Mouse (Mus musculus) urinary bladder, postnatal 25 days (tissue): ENCODE results near the gene Tdrd1.
"Not testable (repeated sequence)": the region's sequence is repeated elsewhere in the genome, so short reads cannot be mapped to it uniquely, and the experiment has no call there.

ENCODE experiments used
- DNase-seq: peaks from one replicate; pipeline ENCODE4 v3.0.0; 2022; ENCODE audit warnings: low spot score

Tdrd1 gene

DNA sequence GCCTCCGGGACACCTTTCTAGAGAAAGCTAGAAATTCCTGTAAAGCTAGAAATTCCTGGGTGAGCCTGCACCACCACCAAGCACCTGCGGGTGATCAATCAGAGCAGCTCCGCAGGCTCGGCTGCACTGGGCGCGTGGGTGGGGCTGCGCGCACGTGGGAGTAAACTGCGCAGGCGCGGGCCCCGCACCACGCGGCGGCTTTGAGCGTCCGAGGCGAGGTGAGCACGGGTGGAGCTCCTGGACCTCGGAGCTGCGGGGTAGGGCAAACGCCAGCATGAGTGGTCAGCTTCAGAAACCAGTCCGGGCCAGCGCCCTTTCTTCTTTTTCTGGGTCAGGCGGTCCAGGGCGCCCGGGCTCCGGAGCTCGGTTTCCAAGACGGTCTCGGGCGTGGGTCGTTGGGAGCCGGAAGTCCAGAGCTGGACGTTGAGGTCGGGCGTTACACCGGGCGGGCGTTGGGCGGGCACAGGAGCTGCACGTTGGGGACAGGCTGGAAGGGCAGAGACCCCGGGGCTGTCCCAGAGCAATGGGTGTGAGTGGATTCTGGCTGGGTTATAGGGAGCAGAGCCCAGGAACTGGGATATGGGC is at the start of gene Tdrd1:
Gene Tdrd1, plus strand, starts transcription at position 163 of the 585 bp plus-strand sequence.
- peak; percentile 16 for DNase-seq

DNA sequence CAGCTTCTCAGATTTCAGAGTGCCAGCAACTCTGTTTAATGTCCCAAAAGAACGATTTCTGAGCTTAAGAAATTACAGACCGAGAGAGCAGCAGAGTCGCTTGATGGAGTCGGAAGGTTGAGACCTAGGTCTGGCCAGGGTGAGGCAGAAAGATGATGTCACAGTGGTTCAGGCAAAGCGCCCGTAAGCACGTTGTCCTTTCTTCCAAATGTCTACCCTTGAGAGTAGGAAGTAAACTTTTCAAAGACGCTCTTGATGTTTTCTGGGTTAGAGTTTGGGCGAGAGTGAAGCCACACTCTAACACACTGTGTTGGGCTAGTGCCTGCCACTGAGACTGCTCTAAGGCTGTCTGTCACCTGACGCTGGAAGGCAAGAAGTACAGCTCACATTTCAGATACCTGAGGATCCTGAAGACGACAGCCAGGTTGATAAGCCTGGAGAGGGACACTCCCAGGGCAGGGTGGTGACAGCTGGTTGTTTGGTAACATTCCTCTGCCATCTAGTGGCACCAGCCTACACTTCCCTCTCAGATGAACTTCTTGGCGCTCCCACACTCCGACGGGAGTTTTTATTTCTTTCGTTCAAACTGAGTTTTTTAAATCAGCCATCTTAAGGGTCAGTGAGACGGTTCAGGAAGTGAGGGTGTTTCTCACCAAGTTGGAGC is 49.2 kb upstream of the Tdrd1 start:
- peak; percentile 31 for DNase-seq

DNA sequence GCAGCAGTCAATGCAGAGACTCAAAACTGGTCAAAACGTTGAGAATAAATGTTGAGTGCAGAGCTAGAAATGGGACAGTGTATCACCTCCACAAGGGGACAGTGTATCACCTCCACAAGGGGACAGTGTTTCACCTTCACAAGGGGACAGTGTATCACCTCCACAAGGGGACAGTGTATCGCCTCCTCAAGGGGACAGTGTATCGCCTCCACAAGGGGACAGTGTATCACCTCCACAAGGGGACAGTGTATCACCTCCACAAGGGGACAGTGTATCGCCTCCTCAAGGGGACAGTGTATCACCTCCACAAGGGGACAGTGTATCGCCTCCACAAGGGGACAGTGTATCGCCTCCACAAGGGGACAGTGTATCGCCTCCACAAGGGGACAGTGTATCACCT is 47.5 kb upstream of the Tdrd1 start:
- DNase-seq: not testable (repeated sequence)

DNA sequence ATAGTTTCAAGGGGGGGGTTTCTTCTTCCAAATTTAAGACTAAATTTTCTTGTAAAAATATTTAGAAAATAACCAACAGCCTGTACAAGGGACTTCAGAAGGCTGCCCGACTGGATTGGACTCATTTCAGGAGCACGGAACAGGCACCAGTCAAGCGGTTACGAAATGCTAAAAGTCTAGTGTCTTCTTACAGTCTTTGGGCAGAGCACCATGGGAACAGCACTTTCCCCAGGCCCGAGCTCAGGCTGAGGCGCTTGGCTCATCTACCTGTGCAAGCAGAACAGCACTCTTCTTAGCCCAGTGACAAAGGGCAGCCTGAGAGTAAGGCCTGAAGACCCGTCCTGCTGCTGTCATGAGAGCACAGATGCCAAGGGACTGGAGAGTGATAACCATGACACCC is 38.1 kb upstream of the Tdrd1 start:
- DNase-seq: no peak

DNA sequence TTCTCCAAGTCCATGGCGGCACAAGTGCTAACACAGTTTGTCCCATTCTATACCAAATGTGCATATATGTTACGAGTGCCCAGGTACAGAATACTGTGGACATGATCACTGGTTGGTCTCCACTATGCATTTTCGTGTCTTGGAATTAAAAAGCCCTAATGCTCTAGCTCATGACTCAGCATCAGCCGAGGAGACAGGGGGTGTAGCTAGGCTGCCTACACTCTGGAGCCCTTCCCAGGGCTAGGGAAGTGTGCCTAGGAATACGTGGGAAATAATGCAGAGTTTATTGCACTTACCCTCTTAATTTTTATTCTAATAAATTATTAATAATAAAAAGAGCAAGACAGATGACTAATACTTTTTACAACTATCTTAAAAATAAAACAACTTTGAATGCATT is 37.1 kb upstream of the Tdrd1 start:
- no peak for DNase-seq

DNA sequence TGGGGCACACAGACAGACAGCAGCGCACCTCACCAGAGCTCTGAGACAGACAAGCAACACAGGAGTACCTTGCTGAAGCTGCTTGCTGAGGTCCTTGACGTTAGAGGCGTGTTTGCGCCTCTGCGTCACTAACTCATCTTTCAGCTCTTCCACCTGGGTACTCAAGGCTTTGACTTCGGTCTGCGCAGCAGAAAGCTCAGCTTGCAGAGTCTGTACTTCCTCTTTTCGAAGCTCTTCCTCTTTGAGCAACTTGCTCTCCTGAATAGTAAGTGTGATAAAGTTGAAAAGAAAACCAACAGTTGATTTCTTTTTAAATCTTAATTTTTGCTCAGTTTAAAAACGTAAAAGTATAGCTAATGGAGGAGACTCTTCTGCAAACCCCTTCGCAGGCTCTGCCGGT is 28.6 kb upstream of the Tdrd1 start:
- no peak for DNase-seq

DNA sequence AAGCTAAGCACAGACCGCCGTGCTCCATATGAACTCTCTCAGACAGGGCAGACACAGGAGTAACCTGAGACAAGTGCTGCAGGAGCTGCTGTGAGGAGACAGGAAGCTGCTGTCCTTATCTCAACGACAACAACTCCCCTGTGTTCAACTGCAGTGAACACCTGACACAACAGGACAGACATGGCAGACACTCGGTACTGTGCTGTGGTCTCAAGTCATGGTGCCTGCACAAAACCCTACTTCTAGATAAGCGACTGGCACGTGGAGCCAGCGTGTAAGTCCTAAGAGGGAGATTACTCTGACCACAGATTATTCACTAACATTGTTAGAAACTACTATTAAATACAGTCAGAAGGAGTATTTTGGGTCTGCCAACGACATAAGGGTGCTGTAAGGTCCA is 25.8 kb upstream of the Tdrd1 start:
- DNase-seq: no peak

DNA sequence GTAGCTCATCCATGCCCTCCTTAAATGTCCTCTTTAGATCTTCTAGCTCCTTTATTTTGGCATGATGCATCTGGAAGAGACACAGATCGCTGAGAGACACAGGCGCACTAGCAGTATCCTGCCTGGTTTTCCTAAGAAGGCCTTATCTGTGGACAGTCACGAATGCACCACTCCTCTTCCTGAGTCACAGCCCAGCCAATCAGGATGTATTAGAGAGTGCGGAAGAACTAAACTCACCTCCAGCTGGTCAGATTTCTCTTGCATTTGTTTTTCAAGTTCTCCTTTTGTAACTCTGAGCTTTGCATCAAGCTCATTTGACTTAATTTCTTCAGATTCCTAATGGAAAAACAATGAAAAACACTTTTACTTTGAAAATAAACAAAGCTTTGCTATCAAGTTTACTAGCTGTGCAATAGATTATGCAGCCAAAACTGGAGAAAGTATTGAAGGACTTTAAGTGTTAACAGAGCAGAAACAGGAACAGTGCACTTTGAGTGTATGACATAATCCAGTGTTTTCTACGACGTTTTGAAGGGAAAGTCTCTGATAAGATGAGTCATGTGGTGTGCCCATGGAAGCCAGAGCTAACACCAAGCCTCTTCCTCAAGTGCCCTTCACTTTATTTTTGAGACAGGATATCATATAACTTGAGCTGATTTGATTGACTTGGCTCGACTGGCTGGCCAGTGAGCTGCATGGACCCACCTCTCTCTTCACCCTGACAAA is 24.9 kb upstream of the Tdrd1 start:
- DNase-seq: no peak

DNA sequence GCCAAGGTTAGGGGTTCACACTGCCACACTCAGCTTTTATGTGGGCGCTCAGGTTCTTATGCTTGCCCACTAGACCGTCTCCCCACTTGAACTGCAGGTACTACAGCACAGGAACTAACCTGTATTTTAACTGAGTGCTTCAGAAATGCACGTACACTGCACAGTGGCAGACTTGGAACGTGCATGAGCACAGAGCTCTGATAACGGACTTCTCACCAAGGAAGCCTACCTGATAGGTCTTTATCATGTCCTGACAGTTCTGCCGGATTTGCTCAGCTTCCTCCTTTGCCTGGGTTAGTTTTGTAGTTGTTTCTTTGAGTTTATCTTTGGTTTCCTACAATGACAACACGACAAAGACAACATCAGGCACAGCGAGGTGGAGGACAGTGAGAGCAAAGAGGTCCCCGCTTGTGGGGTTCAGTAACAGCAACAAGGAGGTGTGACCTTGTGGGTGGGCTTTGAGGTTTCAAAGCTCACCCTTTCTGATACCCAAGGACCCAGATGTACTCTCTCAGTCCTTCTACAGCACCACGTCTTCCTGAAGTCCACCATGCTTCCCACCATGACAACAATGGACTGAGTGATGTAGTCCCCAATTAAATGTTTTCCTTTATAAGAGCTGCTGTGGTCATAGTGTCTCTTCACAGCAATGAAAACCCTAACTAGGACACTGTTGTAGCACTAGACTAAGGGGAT is 24.2 kb upstream of the Tdrd1 start:
- DNase-seq: no peak

DNA sequence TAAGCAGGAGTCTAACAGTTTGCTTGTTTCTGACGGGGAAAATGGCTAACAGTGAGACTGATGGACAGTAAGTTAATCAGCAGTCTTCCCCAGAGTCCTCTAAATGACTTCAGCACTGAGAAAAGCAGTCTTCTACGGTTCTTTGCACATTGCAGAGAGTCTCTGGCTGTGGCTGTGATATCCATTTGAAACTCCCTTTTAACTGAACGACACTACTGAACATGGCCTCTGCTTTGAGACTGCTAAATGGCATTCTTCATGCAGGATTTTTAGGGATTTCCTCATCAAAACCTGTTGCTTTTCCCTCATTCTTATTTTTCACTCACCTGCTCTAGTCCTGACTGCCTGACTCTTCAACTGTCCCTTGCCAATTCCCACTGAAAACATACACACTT is 23.7 kb upstream of the Tdrd1 start:
- no peak for DNase-seq

DNA sequence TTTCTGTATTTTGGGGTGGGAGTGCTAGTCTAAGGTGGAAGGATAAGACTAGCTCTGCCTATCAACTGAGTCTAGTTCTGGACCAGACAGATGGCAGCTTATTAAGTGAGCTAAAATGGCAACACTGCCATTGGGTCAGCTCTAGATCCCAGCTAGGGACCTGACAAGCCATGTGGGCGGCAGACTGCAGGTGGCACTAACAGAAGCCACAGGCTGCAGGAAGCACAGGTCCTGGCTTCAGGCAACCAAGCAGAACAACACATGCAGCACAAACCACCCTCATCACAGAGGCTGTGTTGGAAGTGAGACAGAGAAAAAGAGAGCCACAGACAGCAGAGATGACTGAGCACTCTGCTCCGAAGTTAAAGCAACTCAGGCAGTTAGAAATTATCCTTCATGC is 20.6 kb upstream of the Tdrd1 start:
- DNase-seq: no peak

DNA sequence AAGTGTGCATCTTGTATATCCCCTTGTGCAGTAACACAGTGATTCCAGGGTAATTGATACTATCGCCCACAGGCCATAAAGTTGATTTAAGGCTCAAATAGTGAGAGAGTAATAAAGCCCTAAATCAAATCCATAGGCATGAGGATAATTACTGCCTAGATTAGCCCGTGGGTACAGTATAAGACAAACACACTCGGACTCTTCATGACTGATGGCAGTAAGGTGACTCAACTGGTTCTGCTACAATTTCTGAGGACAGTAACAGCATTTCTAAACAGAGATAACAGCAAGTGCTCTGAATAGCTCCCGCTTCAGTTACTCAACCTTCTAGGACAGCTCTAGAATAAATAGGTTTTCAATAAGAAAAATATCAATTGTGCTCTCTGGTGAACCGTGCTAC is 18.9 kb upstream of the Tdrd1 start:
- DNase-seq: no peak

DNA sequence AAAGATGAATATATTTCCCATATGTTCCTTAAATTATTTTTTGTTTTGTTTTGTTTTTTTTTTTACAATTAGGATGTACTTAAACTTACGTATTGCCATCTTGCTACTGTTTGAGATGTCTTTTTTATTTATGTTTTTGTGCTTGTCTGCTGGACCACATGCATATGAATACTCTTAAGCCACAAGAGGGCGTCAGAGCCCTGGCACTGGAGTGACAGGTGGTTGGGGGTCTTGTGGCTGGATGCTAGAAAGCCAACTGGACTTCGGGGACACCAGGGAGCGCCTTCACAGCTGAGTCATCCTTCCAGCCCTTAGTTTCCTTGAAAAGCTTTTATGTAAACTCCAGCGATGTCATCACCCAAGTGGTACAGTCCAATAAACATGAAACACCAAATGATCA is 17.2 kb upstream of the Tdrd1 start:
- no peak for DNase-seq

DNA sequence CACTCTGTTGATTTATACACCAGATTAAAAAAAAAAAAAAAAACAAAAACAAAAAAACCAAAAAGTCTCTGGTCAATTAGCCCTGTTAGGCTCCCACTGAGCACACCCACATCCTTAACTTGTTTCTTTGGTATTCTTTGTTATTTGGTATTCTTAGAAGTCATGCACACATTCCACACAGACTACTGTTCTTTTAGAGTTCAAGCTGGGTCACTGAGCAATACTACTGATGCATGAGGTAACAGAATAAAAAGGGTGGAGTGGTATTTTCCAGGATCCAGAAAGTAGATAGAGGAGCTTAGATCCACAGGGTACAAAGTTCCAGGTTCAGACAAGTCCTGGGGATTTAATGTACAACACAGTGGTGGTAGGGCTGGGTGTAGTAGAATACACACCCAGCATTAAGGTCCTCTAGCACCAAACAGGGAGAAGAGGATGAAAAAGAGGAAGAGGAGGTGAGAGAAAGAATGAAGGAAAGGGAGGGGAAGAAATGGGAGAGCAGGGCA is 15.3 kb upstream of the Tdrd1 start:
- no peak for DNase-seq

DNA sequence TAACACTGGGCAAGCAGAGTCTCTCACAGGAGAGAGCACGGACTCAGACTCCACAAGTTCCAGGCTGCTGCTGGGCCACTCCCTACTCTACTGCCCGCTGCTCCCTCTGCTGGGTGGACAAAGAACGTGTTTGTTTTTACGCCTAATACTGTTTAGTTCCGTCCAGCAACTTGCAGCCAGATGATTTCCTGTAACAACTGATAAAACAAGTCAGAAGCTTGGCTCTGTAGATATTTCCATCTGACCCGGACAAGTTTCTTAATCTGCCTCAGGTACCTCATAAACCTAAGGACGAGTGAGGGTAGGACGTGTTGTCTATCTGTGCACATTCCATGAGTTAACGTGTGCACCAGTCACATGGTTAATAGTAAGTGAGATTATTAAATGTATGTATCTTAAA is 14.4 kb upstream of the Tdrd1 start:
- DNase-seq: peak; percentile 66

DNA sequence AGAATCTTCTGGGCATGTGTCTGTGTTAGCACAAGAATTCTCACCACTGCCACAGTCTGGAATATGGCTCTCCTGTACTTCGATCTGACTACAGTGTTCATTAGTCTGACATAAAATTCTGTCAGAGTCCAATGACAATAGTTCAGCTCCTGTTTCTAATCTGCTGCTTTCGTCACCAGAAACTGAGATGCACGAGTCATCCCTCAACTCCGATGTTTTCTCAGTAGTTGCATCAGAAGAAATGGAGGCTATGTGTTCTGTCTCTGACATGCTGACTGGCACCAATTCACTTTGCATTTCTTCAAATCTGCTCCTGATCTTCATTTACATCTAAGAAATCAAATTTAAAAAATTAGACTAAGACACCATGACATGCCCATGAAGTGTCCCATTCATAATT is 12.6 kb upstream of the Tdrd1 start:
- no peak for DNase-seq

DNA sequence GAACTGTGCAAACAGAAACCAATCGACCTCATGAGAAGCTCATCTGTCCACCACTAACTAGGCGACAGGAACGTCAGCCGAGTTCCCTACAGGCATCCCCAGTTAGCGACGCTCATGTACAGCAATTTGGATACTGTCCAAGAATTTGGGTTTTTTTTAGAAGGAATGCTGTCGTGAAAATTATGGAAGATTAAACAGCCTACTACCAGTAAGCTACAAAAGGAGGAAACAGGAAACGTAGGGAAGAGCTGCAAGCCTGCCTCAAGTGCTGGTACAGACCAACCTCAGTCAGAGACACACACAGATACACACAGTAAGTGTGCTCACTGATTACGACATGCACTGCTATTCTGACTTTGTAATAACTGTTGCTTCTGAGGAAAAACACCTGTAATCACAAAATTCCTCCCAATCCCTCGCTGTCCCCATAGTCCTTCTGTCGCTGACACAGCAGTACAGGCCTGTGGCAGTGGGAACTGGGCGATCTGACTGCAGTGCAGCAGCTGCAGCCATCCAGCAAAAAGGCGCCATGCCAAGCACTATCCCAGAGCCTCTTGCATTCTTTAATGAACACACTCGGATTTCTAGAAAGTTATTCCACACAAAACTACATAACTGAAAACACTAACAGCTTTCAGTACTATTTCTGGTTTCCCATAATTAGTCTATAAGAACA is 8.0 kb upstream of the Tdrd1 start:
- no peak for DNase-seq

DNA sequence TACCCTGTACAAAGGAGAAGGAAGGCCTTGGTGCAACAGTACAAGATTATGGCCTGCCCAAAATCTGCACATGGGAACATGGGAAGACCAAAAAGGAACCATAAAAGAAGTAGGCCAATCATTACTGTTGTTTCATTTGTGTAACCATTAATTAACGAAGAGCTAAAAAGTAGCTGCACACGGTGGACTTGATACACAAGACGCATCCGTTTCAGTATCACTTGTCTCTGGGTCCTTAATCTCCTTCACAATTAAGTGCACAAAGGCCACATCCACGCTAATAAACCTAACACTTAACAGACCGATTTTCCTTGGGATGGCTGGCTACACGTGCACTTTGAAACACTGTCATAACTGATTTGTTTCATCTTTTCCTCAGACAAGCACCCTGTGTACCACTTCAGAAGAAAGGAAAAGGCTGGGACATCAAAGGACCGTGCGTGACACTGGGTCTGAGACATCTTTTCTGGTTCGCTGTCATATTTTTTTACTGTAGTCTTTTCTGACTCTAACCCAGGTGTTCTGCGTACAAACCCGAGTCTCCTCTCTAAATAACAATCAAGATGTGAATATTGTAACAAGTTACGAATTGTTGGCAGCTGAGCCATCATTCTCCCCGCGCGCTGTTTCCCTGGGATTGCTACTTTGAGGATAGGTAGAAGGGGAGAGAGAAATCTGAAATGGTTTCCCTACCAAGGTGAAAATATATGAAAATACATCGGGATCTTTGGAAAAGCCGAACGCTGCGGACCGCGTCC is 4.8 kb upstream of the Tdrd1 start:
- no peak for DNase-seq

DNA sequence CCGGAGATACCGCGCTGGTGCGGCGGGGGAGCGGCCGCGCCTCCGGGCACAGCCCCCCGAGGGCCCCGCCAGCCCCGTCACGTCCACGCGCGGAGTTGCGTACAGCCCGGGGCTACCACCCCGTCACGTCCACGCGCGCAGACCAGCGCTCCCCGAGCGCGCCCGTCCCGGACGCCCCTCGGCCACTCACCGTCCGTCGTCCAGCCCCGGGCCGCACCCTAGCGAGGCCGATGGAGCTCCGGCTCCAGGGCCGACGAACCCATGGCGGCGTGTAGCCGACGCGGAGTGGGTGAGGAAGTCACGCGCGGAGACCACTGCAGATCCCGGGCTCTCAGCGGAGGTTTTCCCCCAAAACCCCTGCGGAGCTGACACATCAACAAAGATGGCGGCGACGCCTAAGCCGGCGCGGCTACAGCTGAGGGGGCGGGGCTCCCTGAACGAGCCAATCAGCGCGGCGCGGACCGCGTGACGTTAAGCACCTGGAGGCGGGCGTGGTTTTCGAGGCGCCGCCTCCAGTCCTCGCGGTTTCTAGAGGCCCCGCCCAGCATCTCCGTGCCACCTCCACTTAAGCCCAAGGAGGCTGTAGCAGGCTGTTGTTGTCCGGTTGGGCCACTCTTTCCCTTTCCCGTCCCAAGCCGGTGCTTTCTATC is 4.1 kb upstream of the Tdrd1 start, which contains the start of gene Ccdc186:
Gene Ccdc186, minus strand, starts transcription at position 393 of the 650 bp plus-strand sequence.
- DNase-seq: peak; percentile 96

DNA sequence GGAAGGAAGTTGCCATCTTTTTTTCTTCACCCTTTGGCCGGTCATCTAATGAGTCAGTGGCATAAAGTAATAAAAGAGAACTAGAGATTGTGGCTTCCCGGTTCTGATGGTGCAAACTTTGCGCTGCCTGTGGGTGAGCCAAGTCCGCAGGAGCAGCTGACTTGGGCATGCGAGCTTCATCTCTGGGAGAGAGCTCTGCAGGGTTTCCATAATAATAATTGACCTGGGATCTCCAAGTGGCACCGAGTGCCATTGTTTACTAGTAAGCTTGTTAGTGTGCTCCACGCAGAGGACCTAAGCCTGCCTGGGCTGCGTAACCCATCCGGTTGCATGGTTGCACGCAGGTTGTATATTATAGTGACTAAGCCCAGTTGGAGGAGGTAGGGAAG is 3.6 kb upstream of the Tdrd1 start:
- DNase-seq: no peak

DNA sequence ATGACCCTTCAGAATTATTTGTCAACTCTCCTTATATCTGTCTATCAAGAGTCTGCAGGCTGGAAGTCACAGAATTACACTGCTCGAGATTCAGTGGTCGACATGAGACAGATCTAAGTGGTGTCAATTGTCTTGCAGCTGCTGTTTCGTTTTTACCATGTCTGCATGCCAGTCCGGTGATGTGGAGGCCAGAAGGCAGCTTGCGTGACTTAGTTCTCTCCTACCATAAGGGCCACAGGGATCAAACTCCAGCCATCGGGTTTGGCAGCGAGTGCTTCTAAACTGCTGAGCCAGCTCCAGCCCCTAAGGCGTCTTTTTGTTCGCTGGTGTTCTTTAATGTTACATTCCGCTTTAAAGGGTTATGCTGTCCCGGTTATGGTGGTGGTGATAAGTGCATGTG is 2.3 kb downstream of the Tdrd1 start:
- DNase-seq: no peak
